Mouse (Mus musculus) bone marrow macrophage, adult 2 months (primary cell): ENCODE results near the gene 1500015O10Rik. TPM values are rescaled to one million over a fixed set of nuclear protein-coding genes. Genes with fewer than 3 reads are reported as not detected.

Experiments
- H3K27ac ChIP-seq: 2 replicates; pipeline ENCODE4 v1.5.1; 2012; ENCODE audit warnings: low read depth, low read length; ENCODE audit not compliant: insufficient read depth
- H3K4me1 ChIP-seq: 2 replicates; pipeline ENCODE4 v1.6.1; 2012; ENCODE audit warnings: low read length; ENCODE audit not compliant: control insufficient read depth, insufficient read depth
- H3K4me3 ChIP-seq: 2 replicates; pipeline ENCODE4 v1.5.1; 2012; ENCODE audit warnings: mild to moderate bottlenecking, low read length, moderate library complexity; ENCODE audit not compliant: insufficient read depth
- CTCF ChIP-seq: IDR thresholded peaks from 2 replicates; pipeline ENCODE4 v1.5.1; 2012; ENCODE audit warnings: low read depth, mild to moderate bottlenecking, low read length, moderate library complexity
- POLR2A ChIP-seq: IDR thresholded peaks from 2 replicates; pipeline ENCODE4 v1.6.1; 2012; ENCODE audit warnings: mild to moderate bottlenecking, low read depth, low read length, borderline replicate concordance
- polyA plus RNA-seq: library from polyadenylated mRNA; stranded (reverse); fragments of >200 nt; gene quantifications from 2 replicates; pipeline ENCODE4 v1.2.4, GENCODE M21; 2012; ENCODE audit not compliant: missing spikeins, insufficient read depth, insufficient read length

Gene 1500015O10Rik
- polyA plus RNA-seq, 1 experiment, result not detected

DNA sequence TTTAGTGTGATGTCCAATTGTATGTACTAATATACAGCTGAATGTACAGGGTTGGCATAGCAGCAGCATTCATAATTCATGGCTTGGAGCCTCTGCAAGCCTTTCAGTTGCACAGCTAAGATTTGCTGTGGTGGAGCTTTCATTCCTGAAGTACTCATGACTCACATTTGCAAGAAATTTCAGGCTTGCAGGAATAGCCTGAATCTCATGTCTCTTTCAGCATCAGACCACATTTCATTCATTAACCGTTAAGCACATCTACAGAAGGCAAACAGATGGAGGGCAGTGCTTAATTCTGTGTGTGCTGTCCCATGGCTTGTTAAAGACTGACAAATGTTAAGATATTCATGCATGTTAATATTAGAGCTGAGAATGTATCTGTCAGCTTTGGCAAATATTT lies 2.3 kb downstream of the 1500015O10Rik start:
- TF ChIP-seq CTCF (no peak), POLR2A (no peak)
- H3K4me1 ChIP-seq, result no peaks in the 10 kb centered on the region
- no peak overlapping the region for H3K4me3 ChIP-seq
- H3K27ac ChIP-seq, result no peak overlapping the region

DNA sequence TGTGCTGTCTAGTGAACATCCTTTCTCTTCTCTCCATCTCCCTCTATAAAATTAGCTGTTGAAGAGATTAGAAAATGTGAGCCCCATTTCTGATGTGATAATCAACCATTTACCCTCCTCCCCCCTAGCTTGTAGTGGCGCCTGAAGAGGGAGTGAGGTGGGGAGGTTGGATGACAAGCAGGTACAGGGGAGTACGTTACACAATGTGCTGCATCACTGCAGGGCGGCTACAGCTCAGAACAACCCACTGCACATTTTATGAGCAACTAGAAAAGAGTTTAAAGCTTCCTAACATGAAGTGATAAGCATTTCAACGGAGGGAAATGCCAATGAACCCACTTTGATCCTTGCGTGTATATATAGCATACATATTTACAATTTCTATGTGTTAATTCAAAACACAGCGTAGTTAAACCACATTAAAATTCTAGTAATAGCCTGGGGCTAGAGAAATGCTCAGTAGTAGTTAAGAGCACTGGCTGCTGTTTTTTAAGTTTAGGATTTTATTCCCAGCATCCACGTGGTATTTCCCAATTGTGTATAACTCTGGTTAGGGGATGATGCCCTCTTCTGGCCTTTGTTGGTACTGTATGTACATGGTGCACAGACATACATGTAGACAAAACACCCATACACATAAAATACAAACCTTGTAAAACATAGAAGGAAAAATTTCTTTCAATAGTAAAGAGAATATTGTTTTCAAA lies 7.6 kb downstream of the 1500015O10Rik start:
- H3K4me3 ChIP-seq, result no peak overlapping the region
- H3K27ac ChIP-seq, result no peak overlapping the region
- TF ChIP-seq POLR2A, result no peak
- TF ChIP-seq CTCF, result no peak
- H3K4me1 ChIP-seq, result no peaks in the 10 kb centered on the region

DNA sequence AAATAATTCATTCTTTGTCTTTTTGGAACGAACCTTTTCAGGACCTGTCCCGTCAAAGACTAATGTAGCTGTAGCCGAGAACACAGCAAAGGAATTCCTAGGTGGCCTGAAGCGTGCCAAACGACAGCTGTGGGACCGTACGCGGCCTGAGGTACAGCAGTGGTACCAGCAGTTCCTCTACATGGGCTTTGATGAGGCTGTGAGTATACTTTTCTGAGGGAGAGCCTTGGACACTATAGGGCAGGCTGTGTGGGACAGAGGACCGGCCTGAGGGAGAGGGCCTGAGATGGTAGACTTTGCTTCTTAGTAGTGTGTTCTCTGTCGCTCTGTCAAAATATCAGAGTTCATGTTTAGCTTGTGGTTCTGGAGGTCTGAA lies 8.1 kb downstream of the 1500015O10Rik start:
- TF ChIP-seq POLR2A, result no peak
- no peak for TF ChIP-seq CTCF
- no peak overlapping the region for H3K4me3 ChIP-seq
- no peak overlapping the region for H3K27ac ChIP-seq
- H3K4me1 ChIP-seq, result no peaks in the 10 kb centered on the region

DNA sequence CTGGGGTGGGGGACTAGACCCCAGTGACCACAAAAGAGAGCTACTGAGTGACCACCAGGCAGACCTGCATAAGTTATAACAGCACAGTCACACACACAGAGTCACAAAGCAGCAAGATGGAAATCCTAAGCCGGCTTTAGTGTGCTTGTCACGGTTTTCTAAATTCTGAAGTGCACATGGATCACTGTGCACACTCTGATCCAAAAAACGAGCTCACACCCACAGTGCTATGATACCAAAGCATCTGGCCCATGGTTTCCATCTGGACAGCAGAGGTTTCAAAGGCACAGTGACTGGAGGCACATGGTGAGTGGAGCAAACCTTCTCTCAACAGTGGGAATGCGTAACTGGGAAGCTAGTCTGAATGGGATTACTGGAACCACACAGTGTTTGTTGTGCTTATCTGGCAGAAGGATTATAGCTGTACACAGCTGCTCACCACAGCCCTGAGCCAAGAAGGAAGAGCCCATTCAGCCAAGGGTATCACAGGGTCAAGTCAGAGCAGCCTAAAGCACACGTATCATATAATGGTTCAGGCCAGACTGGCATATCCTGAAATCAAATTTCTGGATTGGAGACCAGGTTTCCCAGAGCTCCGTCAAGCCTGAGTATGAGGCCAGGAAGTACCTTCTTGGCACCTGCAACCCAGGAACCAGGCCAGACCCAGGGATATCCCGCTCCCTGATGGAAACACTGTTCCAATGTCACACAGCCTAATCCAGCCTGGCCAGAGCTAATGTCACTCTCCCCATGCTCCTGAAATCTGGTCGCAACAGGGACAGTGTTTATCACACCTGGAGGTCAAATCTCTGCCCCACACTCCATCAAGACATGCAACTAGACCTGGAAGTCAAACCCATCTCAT lies 24.3 kb downstream of the 1500015O10Rik start:
- Histone ChIP-seq H3K27ac (no peak overlapping the region), H3K4me1 (peaks cover 3% of the 10 kb centered on the region), H3K4me3 (no peak overlapping the region)
- TF ChIP-seq POLR2A (no peak), CTCF (no peak)

DNA sequence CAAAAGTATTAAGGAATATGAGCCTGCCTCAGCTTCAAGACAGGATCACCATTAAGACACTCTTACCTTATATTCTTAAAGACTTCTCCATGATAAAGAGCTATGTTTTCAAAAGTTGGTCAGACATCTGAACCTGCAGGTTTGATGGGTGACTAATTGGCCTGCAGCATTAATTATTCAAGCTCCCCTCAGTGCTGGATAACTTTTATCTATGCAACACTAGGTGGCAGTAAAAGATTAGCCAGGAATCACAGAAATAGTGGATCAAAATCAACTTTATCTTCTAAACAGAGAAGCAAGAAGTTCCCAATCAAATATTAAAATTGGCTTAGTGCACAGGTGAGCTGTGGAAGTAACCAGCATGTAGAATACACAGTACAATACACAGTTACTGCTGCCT lies 29.7 kb downstream of the 1500015O10Rik start:
- no peak overlapping the region for H3K27ac ChIP-seq
- H3K4me1 ChIP-seq, result peaks cover 3% of the 10 kb centered on the region
- TF ChIP-seq POLR2A (no peak), CTCF (no peak)

DNA sequence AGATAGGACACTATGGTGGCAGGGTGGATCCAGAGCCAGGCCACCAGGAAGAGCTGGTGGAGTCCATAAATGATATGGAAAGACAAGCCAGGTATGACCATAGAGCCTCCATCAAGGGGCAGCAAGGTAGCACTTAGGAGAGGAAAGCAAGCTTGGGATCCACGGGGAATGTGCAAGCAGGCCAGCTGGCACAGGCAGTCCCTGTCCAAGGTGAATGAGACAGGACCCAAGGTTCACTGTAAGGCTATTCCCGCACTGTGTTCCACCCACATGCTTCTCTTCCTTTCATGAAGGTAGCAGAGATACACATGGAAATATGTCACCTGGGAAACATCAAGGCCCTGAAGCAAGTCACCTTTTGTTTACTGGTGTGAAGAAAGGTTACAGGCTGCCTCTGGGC lies 34.1 kb downstream of the 1500015O10Rik start:
- TF ChIP-seq CTCF, result no peak
- TF ChIP-seq POLR2A, result no peak
- H3K4me1 ChIP-seq, result no peaks in the 10 kb centered on the region
- H3K4me3 ChIP-seq, result no peak overlapping the region
- no peak overlapping the region for H3K27ac ChIP-seq

More for the DNA sequence above, 29.7 kb downstream of the 1500015O10Rik start:
- H3K4me3 ChIP-seq, result no peak overlapping the region

DNA sequence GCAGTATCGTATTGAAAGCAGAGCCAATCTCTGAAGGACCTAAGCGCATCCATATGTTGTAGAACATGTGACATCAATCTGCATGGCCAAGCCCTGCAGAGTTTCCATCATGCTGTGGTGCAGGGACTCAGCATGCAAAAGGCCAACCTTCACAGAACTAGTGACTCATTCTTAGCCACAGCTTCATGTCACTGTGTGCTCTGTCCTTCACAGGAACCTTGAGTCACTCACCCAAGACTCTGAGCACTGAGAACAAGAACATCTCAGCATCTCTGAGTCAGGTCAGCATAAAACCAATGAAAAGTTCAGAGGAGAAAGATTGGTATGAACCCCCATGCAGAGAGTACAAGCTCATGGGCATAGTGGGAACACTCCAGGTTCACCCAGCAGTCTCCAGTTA lies 35.9 kb downstream of the 1500015O10Rik start:
- Histone ChIP-seq H3K27ac (no peak overlapping the region), H3K4me1 (no peaks in the 10 kb centered on the region), H3K4me3 (no peak overlapping the region)
- TF ChIP-seq CTCF, result no peak
- TF ChIP-seq POLR2A, result no peak

DNA sequence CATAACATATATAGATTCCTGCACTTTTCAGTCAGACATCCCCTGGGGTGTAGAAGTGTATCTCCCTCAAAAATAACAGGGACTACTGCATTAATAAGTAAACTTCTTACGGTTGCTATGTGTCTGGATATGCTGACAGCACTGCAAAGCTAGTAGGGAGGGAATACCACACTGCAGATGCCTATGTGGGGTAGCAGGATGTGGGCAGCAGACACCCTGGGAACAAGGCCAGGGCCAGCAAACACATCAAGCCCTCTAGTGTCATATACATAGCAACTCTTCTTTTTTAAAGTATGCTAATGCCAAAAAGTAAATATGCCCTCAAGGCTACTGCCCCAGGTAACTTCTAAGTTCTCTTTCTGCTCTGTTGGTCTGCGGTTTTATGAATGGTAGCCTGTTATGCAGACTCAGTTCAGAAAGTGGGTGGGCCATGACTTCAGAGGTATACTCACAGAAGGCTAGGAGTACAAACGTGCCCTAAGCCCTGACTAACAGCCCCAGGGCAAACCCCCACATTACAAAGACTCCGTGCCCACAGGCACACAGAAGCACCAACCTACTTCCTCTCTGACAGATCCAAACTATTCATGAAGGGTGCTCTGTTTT lies 38.1 kb downstream of the 1500015O10Rik start:
- H3K4me3 ChIP-seq, result no peak overlapping the region
- TF ChIP-seq CTCF (no peak), POLR2A (no peak)
- H3K27ac ChIP-seq, result no peak overlapping the region
- H3K4me1 ChIP-seq, result no peaks in the 10 kb centered on the region

DNA sequence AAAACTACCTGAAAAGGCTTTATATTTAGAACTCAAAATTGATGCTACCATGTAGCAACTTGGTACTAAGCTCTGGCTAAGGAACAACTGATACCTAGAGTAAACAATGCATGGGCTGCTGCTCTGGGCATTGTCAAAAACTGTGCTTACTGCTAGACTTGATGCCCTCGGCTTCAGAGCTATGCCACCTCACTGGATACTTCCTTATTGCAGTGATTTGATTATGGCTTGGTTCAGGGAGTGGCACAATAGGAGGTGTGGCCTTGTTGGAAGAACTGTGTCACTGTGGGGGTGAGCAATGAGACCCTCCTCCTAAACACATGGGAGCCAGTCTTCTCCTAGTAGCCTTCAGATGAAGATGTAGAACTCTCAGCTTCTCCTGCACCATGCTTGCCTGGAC lies 38.9 kb downstream of the 1500015O10Rik start:
- TF ChIP-seq CTCF, result no peak
- no peak for TF ChIP-seq POLR2A
- Histone ChIP-seq H3K27ac (no peak overlapping the region), H3K4me3 (no peak overlapping the region), H3K4me1 (no peaks in the 10 kb centered on the region)

DNA sequence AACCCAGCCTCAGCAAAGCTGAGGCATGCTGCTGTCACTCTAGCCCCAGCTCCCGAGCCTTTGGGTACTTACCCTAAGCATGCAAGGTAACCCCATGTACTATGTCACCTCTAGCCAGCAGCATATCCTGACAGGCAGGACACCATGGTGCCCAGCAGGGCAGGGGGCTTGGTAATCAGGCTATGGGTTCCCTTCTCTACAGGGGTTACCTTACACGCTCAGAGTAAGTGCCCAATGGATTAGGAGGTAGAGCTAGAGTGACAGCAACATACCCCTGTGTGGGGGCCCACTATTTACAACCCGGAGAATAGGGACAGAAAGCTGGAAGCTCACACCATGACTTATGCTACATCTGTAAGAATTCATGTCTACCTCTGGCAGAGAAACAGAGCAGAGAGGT lies 39.6 kb downstream of the 1500015O10Rik start:
- no peak overlapping the region for H3K27ac ChIP-seq
- TF ChIP-seq CTCF (no peak), POLR2A (no peak)
- H3K4me3 ChIP-seq, result no peak overlapping the region
- H3K4me1 ChIP-seq, result no peaks in the 10 kb centered on the region
